Mouse (Mus musculus) kidney, adult 18-20 months (tissue): ENCODE measurements around the gene Atp5g2.

Experiments used
- DNase-seq: peaks from one replicate; pipeline ENCODE4 v3.0.0; 2021

The Atp5g2 gene

GRCm38 (mm10) chr15:102672215-102673071 lies at the start of gene Atp5g2:
Atp5g2 (minus strand) TSS chr15:102672352.
- DNase-seq, result peak; percentile 65

- no peak for DNase-seq
These were observed 49.1 kb upstream of the Atp5g2 start for GRCm38 (mm10) chr15:102721016-102721898.

- peak; percentile 26 for DNase-seq
These were observed 44.0 kb upstream of the Atp5g2 start for GRCm38 (mm10) chr15:102716132-102716531.

GRCm38 (mm10) chr15:102707736-102708269 lies 35.7 kb upstream of the Atp5g2 start:
- DNase-seq, result no peak

GRCm38 (mm10) chr15:102705923-102706503 lies 33.9 kb upstream of the Atp5g2 start:
- no peak for DNase-seq

GRCm38 (mm10) chr15:102705226-102705894 lies 33.2 kb upstream of the Atp5g2 start:
- DNase-seq, result no peak

- DNase-seq, result no peak
These were observed 32.7 kb upstream of the Atp5g2 start for GRCm38 (mm10) chr15:102704806-102705205.

GRCm38 (mm10) chr15:102702972-102703371 lies 30.8 kb upstream of the Atp5g2 start:
- DNase-seq, result no peak

- peak; percentile 88 for DNase-seq
These were observed 26.0 kb upstream of the Atp5g2 start for GRCm38 (mm10) chr15:102698193-102698592.

GRCm38 (mm10) chr15:102696899-102697298 lies 24.7 kb upstream of the Atp5g2 start:
- no peak for DNase-seq

- peak; percentile 69 for DNase-seq
These were observed 21.4 kb upstream of the Atp5g2 start for GRCm38 (mm10) chr15:102693600-102693999.

GRCm38 (mm10) chr15:102692991-102693411 lies 20.8 kb upstream of the Atp5g2 start:
- peak; percentile 49 for DNase-seq

- DNase-seq, result no peak
These were observed 20.2 kb upstream of the Atp5g2 start for GRCm38 (mm10) chr15:102692321-102692804.

- DNase-seq, result no peak
These were observed 13.6 kb upstream of the Atp5g2 start for GRCm38 (mm10) chr15:102685791-102686190.

GRCm38 (mm10) chr15:102683670-102684069 lies 11.5 kb upstream of the Atp5g2 start:
- no peak for DNase-seq

- DNase-seq, result no peak
These were observed 4.2 kb upstream of the Atp5g2 start for GRCm38 (mm10) chr15:102676345-102676744.

GRCm38 (mm10) chr15:102673548-102673947 lies 1.4 kb upstream of the Atp5g2 start:
- peak; percentile 53 for DNase-seq

GRCm38 (mm10) chr15:102671721-102672214 lies 384 bp downstream of the Atp5g2 start:
- peak; percentile 87 for DNase-seq

GRCm38 (mm10) chr15:102670767-102671575 lies 1.2 kb downstream of the Atp5g2 start:
- DNase-seq, result peak; percentile 98

GRCm38 (mm10) chr15:102670281-102670680 lies 1.9 kb downstream of the Atp5g2 start:
- no peak for DNase-seq

- no peak for DNase-seq
These were observed 2.6 kb downstream of the Atp5g2 start for GRCm38 (mm10) chr15:102669571-102669970.
